Mouse (Mus musculus): Measurements from ENCODE around the gene Pnlip. TPM values are rescaled to one million over a fixed set of nuclear protein-coding genes. Genes with fewer than 3 reads are reported as not detected.

Pnlip gene
- polyA plus RNA-seq (2015; fragmentation: Nextera tagmentation; extraction: Ambion mirVana): 0.31 TPM in 1 of 2 replicates, not detected in the other

GRCm38 (mm10) chr19:58652198-58652597, at the start of gene Pnlip:
Pnlip (plus strand) TSS chr19:58652498.

GRCm38 (mm10) chr19:58728445-58729031, 76.2 kb downstream of the Pnlip start, which contains the start of gene Pnliprp1:
Pnliprp1 (plus strand) TSS chr19:58728887.

Other genes with a start within 250 kb of the Pnlip start
- 1.5 and 2.8 TPM in 2 replicates for gene Gfra1, start 196.6 kb upstream of the Pnlip start, polyA plus RNA-seq (2015; fragmentation: Nextera tagmentation; extraction: Ambion mirVana)
- gene Ccdc172, start 140.5 kb upstream of the Pnlip start, polyA plus RNA-seq (2015; fragmentation: Nextera tagmentation; extraction: Ambion mirVana): not detected in 2 replicates
- gene Pnliprp1, start 76.4 kb downstream of the Pnlip start, polyA plus RNA-seq (2015; fragmentation: Nextera tagmentation; extraction: Ambion mirVana): not detected in 2 replicates
- not detected in 2 replicates for gene Pnliprp2, start 107.2 kb downstream of the Pnlip start, polyA plus RNA-seq (2015; fragmentation: Nextera tagmentation; extraction: Ambion mirVana)
- 0.75 and 0.77 TPM in 2 replicates for gene 1700019N19Rik, start 142.0 kb downstream of the Pnlip start, polyA plus RNA-seq (2015; fragmentation: Nextera tagmentation; extraction: Ambion mirVana)